ENCODE assay signal across 8 mouse cellular contexts in the genomic region with DNA sequence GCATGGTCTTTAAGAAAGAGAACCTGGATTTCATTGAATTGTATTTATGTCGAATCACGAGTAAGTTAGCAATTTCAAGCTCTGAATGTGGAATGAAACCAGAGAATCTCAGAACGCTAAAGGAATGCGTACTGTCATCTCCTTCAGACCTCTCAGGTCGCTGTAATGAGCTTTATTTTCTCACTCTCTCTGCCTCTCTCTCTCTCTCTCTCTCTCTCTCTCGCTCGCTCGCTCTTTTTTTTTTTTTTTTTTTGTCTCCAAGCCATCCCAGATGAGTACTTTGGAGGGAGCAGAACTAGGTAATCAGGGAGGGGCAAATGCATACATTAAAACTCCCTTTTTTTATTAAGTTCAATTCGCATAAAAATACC. TPM values are rescaled to one million over a fixed set of nuclear protein-coding genes. Genes with fewer than 3 reads are reported as not detected.
DNase-seq lines count a peak whose midpoint lies in the region; ATAC-seq lines count a peak whose summit lies in the region.

No protein-coding gene starts in this region.

- peaks cover 10% of the 10 kb centered on the region for H3K36me3 ChIP-seq in heart, embryonic 16.5 days (ENCODE audit: control insufficient read depth, insufficient read depth)
- no peaks in the 10 kb centered on the region for H3K36me3 ChIP-seq in hindbrain, embryonic 11.5 days (ENCODE audit: control insufficient read depth, insufficient read depth, low read length)
- H3K36me3 ChIP-seq in midbrain, embryonic 11.5 days (ENCODE audit: control insufficient read depth, insufficient read depth, low read length): no peaks in the 10 kb centered on the region

- peak overlapping the region; percentile 79 for H3K4me3 ChIP-seq in heart, embryonic 16.5 days (ENCODE audit: low read length)
- H3K4me3 ChIP-seq in hindbrain, embryonic 11.5 days (ENCODE audit: low read depth, low read length): peak overlapping the region; percentile 64
- H3K4me3 ChIP-seq in midbrain, embryonic 11.5 days (ENCODE audit: low read depth, low read length): peak overlapping the region; percentile 59

- no peak for DNase-seq in heart, postnatal 14 days
- DNase-seq in hindbrain, embryonic 11.5 days (ENCODE audit: low spot score): no peak
- DNase-seq in midbrain, embryonic 11.5 days (ENCODE audit: low spot score, missing footprints): no peak
- no peak for DNase-seq in B cell, adult 2 months
- no peak for DNase-seq in adrenal gland, adult 18-20 months (ENCODE audit: low spot score in 2 of 2)
- no peak for DNase-seq in frontal cortex, postnatal 10 days (ENCODE audit: low spot score in 2 of 2)

- peak; percentile 42 for ATAC-seq in heart, embryonic 16.5 days (replicated peaks; ENCODE audit: extremely low read depth, insufficient read depth, low FRiP score)
- peak; percentile 4 for ATAC-seq in activated CD4-positive, CD25-positive, alpha-beta regulatory T cell, adult 4 months
- ATAC-seq in hindbrain, embryonic 11.5 days (ENCODE audit: low FRiP score): peak; percentile 71
- ATAC-seq in midbrain, embryonic 11.5 days (ENCODE audit: low FRiP score): peak; percentile 61

- peak overlapping the region; percentile 90 for H3K27ac ChIP-seq in heart, embryonic 16.5 days (ENCODE audit: low read length)
- peak overlapping the region; percentile 43 for H3K27ac ChIP-seq in hindbrain, embryonic 11.5 days (ENCODE audit: low read depth, low read length)
- peak overlapping the region; percentile 67 for H3K27ac ChIP-seq in midbrain, embryonic 11.5 days (ENCODE audit: low read depth, low read length)

- H3K4me2 ChIP-seq in heart, embryonic 16.5 days (ENCODE audit: low read depth, low read length): peak overlapping the region; percentile 89
- peak overlapping the region; percentile 28 for H3K4me2 ChIP-seq in hindbrain, embryonic 11.5 days (replicated peaks; ENCODE audit: low read depth, low read length)
- peak overlapping the region; percentile 63 for H3K4me2 ChIP-seq in midbrain, embryonic 11.5 days

- intact Hi-C loops in heart, postnatal 14 days (cut with DNase I): no loop called here

- H3K27me3 ChIP-seq in heart, embryonic 16.5 days (ENCODE audit: control insufficient read depth, insufficient read depth, low read length): no peaks in the 10 kb centered on the region
- H3K27me3 ChIP-seq in hindbrain, embryonic 11.5 days (ENCODE audit: control insufficient read depth, insufficient read depth, low read length): no peaks in the 10 kb centered on the region
- H3K27me3 ChIP-seq in midbrain, embryonic 11.5 days (ENCODE audit: control insufficient read depth, insufficient read depth, low read length): no peaks in the 10 kb centered on the region

- H3K9me3 ChIP-seq in heart, embryonic 16.5 days (replicated peaks; ENCODE audit: control insufficient read depth, low read length): no peaks in the 10 kb centered on the region
- no peaks in the 10 kb centered on the region for H3K9me3 ChIP-seq in hindbrain, embryonic 11.5 days (ENCODE audit: control insufficient read depth, low read length)
- H3K9me3 ChIP-seq in midbrain, embryonic 11.5 days (ENCODE audit: control insufficient read depth, low read length): no peaks in the 10 kb centered on the region

- peaks cover 15% of the 10 kb centered on the region for H3K4me1 ChIP-seq in heart, embryonic 16.5 days (ENCODE audit: control insufficient read depth, insufficient read depth, low read length)
- H3K4me1 ChIP-seq in hindbrain, embryonic 11.5 days (replicated peaks; ENCODE audit: control insufficient read depth, insufficient read depth, low read length): 0 out of 2 replicates have a peak, but pooled peaks cover 3% of the 10 kb centered on the region
- peaks cover 10% of the 10 kb centered on the region for H3K4me1 ChIP-seq in midbrain, embryonic 11.5 days (ENCODE audit: control insufficient read depth, insufficient read depth, low read length)

- WGBS in heart, embryonic 16.5 days: under 1% methylated on average over 8 of the region's 9 CpGs
- 3% methylated on average over 8 of the region's 9 CpGs for WGBS in hindbrain, embryonic 11.5 days
- WGBS in midbrain, embryonic 11.5 days: under 1% methylated on average over 7 of the region's 9 CpGs

- peak overlapping the region; percentile 73 for H3K9ac ChIP-seq in heart, embryonic 16.5 days (ENCODE audit: low read length)
- peak overlapping the region; percentile 54 for H3K9ac ChIP-seq in hindbrain, embryonic 11.5 days (ENCODE audit: low read depth, low read length)
- peak overlapping the region; percentile 74 for H3K9ac ChIP-seq in midbrain, embryonic 11.5 days (ENCODE audit: low read length)

RNA-seq across cellular contexts. Expression of a gene that starts 0.5 kb away (rescaled TPM):
- 17.3 and 17.7 TPM in 2 replicates for polyA plus RNA-seq in heart, embryonic 16.5 days (2015; fragmentation: Nextera tagmentation; extraction: Ambion mirVana)
- total RNA-seq in heart, postnatal 14 days (2021): 10 to 100 TPM; 16.6 to 17.6 TPM
- polyA plus RNA-seq in activated CD4-positive, CD25-positive, alpha-beta regulatory T cell, adult 4 months (2017; shearing (Covaris generic)): 10 to 100 TPM in 1 of 2 experiments, 1 to 10 TPM in 1; 6.2 to 12.0 TPM
- 26.3 and 27.6 TPM in 2 replicates for polyA plus RNA-seq in hindbrain, embryonic 11.5 days (2014; fragmentation: Nextera tagmentation; extraction: Ambion mirVana)
- polyA plus RNA-seq in midbrain, embryonic 11.5 days (2014; fragmentation: Nextera tagmentation; extraction: Ambion mirVana): 20.2 and 21.5 TPM in 2 replicates
- 10 to 100 TPM; 16.6 to 95.1 TPM for total RNA-seq in adrenal gland, adult 18-20 months (2021)

RNA-seq across cellular contexts. Expression of a gene that starts 41.1 kb away (rescaled TPM):
- 0.13 TPM in 1 of 2 replicates, not detected in the other for polyA plus RNA-seq in heart, embryonic 16.5 days (2015; fragmentation: Nextera tagmentation; extraction: Ambion mirVana)
- under 1 TPM; 0.29 to 0.36 TPM for total RNA-seq in heart, postnatal 14 days (2021)
- not detected for polyA plus RNA-seq in activated CD4-positive, CD25-positive, alpha-beta regulatory T cell, adult 4 months (2017; shearing (Covaris generic))
- 0.63 and 0.69 TPM in 2 replicates for polyA plus RNA-seq in hindbrain, embryonic 11.5 days (2014; fragmentation: Nextera tagmentation; extraction: Ambion mirVana)
- polyA plus RNA-seq in midbrain, embryonic 11.5 days (2014; fragmentation: Nextera tagmentation; extraction: Ambion mirVana): 1.1 and 1.9 TPM in 2 replicates
- under 1 TPM; 0.23 to 0.29 TPM for total RNA-seq in adrenal gland, adult 18-20 months (2021)

Comparison
In these comparisons a context has a peak if more than half of its experiments do, and no peak if none do; other contexts are left out.
1. ATAC-seq: peak in every context shown above with its lines; median percentile 71 in hindbrain, embryonic 11.5 days; 61 in midbrain, embryonic 11.5 days; 42 in heart, embryonic 16.5 days; 4 in activated CD4-positive, CD25-positive, alpha-beta regulatory T cell, adult 4 months.
2. H3K4me2 ChIP-seq: peak in every context shown above with its lines; median percentile 89 in heart, embryonic 16.5 days; 63 in midbrain, embryonic 11.5 days; 28 in hindbrain, embryonic 11.5 days.